Mouse (Mus musculus) bone marrow macrophage, adult 2 months (primary cell): ENCODE data around the gene 5430419D17Rik. TPM values are rescaled to one million over a fixed set of nuclear protein-coding genes. Genes with fewer than 3 reads are reported as not detected.

ENCODE experiments used
- H3K27ac ChIP-seq: 2 replicates; pipeline ENCODE4 v1.5.1; 2012; ENCODE audit warnings: low read depth, low read length; ENCODE audit not compliant: insufficient read depth
- H3K4me1 ChIP-seq: 2 replicates; pipeline ENCODE4 v1.6.1; 2012; ENCODE audit warnings: low read length; ENCODE audit not compliant: control insufficient read depth, insufficient read depth
- H3K4me3 ChIP-seq: 2 replicates; pipeline ENCODE4 v1.5.1; 2012; ENCODE audit warnings: mild to moderate bottlenecking, low read length, moderate library complexity; ENCODE audit not compliant: insufficient read depth
- CTCF ChIP-seq: IDR thresholded peaks from 2 replicates; pipeline ENCODE4 v1.5.1; 2012; ENCODE audit warnings: low read depth, mild to moderate bottlenecking, low read length, moderate library complexity
- POLR2A ChIP-seq: IDR thresholded peaks from 2 replicates; pipeline ENCODE4 v1.6.1; 2012; ENCODE audit warnings: mild to moderate bottlenecking, low read depth, low read length, borderline replicate concordance
- polyA plus RNA-seq: library from polyadenylated mRNA; stranded (reverse); fragments of >200 nt; gene quantifications from 2 replicates; pipeline ENCODE4 v1.2.4, GENCODE M21; 2012; ENCODE audit not compliant: missing spikeins, insufficient read depth, insufficient read length

5430419D17Rik gene
- polyA plus RNA-seq, 1 experiment, result not detected

GRCm38 (mm10) chr7:131337502-131338068 is 163.4 kb downstream of the 5430419D17Rik start:
- peaks cover 5% of the 10 kb centered on the region; the same call in 1 of the 2 replicates for H3K4me1 ChIP-seq
- no peak overlapping the region for H3K4me3 ChIP-seq
- TF ChIP-seq CTCF (no peak), POLR2A (no peak)
- H3K27ac ChIP-seq, result no peak overlapping the region

GRCm38 (mm10) chr7:131345856-131346541 is 171.8 kb downstream of the 5430419D17Rik start:
- H3K4me1 ChIP-seq, result no peaks in the 10 kb centered on the region
- TF ChIP-seq CTCF (no peak), POLR2A (no peak)
- no peak overlapping the region for H3K27ac ChIP-seq
- no peak overlapping the region for H3K4me3 ChIP-seq

Other genes with a start within 250 kb of the 5430419D17Rik start
- 0.84 and 1.5 TPM in 2 replicates for gene Htra1, start 238.3 kb upstream of the 5430419D17Rik start, polyA plus RNA-seq
- gene Dmbt1, start 142.3 kb upstream of the 5430419D17Rik start, polyA plus RNA-seq, result not detected in 2 replicates
- not detected in 2 replicates for gene 4933402N03Rik, start 28.1 kb upstream of the 5430419D17Rik start, polyA plus RNA-seq
- not detected in 2 replicates for gene Cuzd1, start 147.9 kb downstream of the 5430419D17Rik start, polyA plus RNA-seq
- gene Fam24b, start 155.1 kb downstream of the 5430419D17Rik start, polyA plus RNA-seq, result not detected in 2 replicates
- gene Fam24a, start 159.5 kb downstream of the 5430419D17Rik start, polyA plus RNA-seq, result not detected in 2 replicates
- gene 2310057M21Rik, start 188.4 kb downstream of the 5430419D17Rik start, polyA plus RNA-seq, result 8.2 and 9.4 TPM in 2 replicates
- gene Pstk, start 196.7 kb downstream of the 5430419D17Rik start, polyA plus RNA-seq, result 19.7 and 22.4 TPM in 2 replicates
- 17.3 and 20.7 TPM in 2 replicates for gene Ikzf5, start 236.1 kb downstream of the 5430419D17Rik start, polyA plus RNA-seq
- 54.9 and 61.0 TPM in 2 replicates for gene Acadsb, start 236.2 kb downstream of the 5430419D17Rik start, polyA plus RNA-seq